Mouse (Mus musculus) erythroblast, embryonic 14.5 days (primary cell): ENCODE measurements at regions not wholly inside any gene's neighbourhood (a gene's known extent, or its start where the extent isn't known, plus 50 kb on each side); places are given as distances from the start of the nearest gene placed in this dataset.

Experiments
- GATA1 ChIP-seq: IDR thresholded peaks from 2 replicates; pipeline ENCODE4 v1.6.1; 2012; ENCODE audit warnings: low read length, inconsistent platforms, mixed read lengths
- TAL1 ChIP-seq: IDR thresholded peaks from 3 replicates; pipeline ENCODE4 v1.6.1; 2012; ENCODE audit warnings: low read length, inconsistent platforms, mixed read lengths

DNA sequence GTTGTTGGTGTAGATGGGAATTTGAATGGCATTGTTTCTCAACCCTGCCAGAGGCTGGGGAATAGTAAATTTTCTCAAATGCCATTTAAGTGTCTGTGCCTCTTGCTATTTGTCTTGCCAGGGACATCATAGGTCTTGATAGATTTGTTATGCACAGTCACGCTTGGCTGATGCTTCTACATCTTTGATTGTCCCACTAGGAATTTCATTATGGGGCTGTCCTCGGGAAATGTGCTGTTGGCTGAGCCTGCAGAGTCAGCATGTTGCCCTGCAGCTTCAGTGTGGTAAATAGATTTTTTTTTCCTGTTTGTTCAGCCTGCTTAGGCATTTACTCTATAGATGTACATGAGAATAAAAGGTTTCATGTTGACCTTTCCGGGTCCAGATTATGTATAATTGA lies 354.9 kb upstream of the Fam98a start:
- TF ChIP-seq GATA1 (no peak), TAL1 (no peak)
